Mouse (Mus musculus) liver, embryonic 11.5 days (tissue): ENCODE results near the gene Phf14. TPM values are rescaled to one million over a fixed set of nuclear protein-coding genes. Genes with fewer than 3 reads are reported as not detected.

Experiments used
- ATAC-seq: fragments of 200-750 bp; cut with Nextera tagmentation; replicated peaks from 2 replicates; pipeline ENCODE4 v1.8.0; 2017; ENCODE audit warnings: moderate number of reproducible peaks, mild to moderate bottlenecking, moderate TSS enrichment, moderate library complexity; ENCODE audit not compliant: low FRiP score
- DNase-seq: peaks from one replicate; pipeline ENCODE4 v3.0.0-alpha.2; 2017; ENCODE audit warnings: low spot score
- H3K27ac ChIP-seq: fragments of 300-500 bp; sonication (generic); 2 replicates; pipeline ENCODE4 v1.5.1; 2014; ENCODE audit warnings: mild to moderate bottlenecking, low read depth, low read length, control low read depth
- H3K27me3 ChIP-seq: fragments of 300-500 bp; sonication (generic); replicated peaks from 2 replicates; pipeline ENCODE4 v1.6.1; 2014; ENCODE audit warnings: low read length, mixed read lengths; ENCODE audit not compliant: control insufficient read depth, insufficient read depth
- H3K36me3 ChIP-seq: fragments of 300-500 bp; sonication (generic); 2 replicates; pipeline ENCODE4 v1.6.1; 2014; ENCODE audit warnings: mild to moderate bottlenecking, low read length, moderate library complexity, mixed read lengths; ENCODE audit not compliant: control insufficient read depth, insufficient read depth
- H3K4me1 ChIP-seq: fragments of 300-500 bp; sonication (generic); replicated peaks from 2 replicates; pipeline ENCODE4 v1.6.1; 2014; ENCODE audit warnings: low read length, mixed read lengths; ENCODE audit not compliant: control insufficient read depth, insufficient read depth
- H3K4me2 ChIP-seq: fragments of 300-500 bp; sonication (generic); 2 replicates; pipeline ENCODE4 v1.6.1; 2014; ENCODE audit warnings: mild to moderate bottlenecking, control low read depth, moderate library complexity
- H3K4me3 ChIP-seq: fragments of 300-500 bp; sonication (generic); 2 replicates; pipeline ENCODE4 v1.5.1; 2014; ENCODE audit warnings: low read depth, low read length, control low read depth
- H3K9ac ChIP-seq: fragments of 300-500 bp; sonication (generic); 2 replicates; pipeline ENCODE4 v1.6.1; 2014; ENCODE audit warnings: low read depth, low read length, control low read depth
- H3K9me3 ChIP-seq: fragments of 300-500 bp; sonication (generic); 2 replicates; pipeline ENCODE4 v1.6.1; 2016; ENCODE audit warnings: low read length, inconsistent platforms, mixed read lengths; ENCODE audit not compliant: control insufficient read depth
- WGBS: fragments of 180-500 bp; shearing (Covaris S2); extraction: QIAGEN DNeasy Blood & Tissue Kit; methylation state at CpG from one replicate; pipeline ENCODE4 v1.1.7; 2014; 5-methylcytosine and 5-hydroxymethylcytosine counted together
- polyA plus RNA-seq: library from polyadenylated mRNA; unstranded; fragments of >200 nt; fragmentation: Nextera tagmentation; extraction: Ambion mirVana; gene quantifications from 2 replicates; pipeline ENCODE4 v1.2.1, GENCODE M21; 2014

The Phf14 gene
- polyA plus RNA-seq, 1 experiment from 2014 or later = 46.5 TPM

GRCm38 (mm10) chr6:12026804-12027537, 119.4 kb downstream of the Phf14 start:
- 88% methylated on average over 2 of the region's 2 CpGs for WGBS
- no peak overlapping the region for H3K27ac ChIP-seq
- H3K27me3 ChIP-seq = no peaks in the 10 kb centered on the region
- ATAC-seq (no peak), DNase-seq (no peak)
- no peaks in the 10 kb centered on the region for H3K4me1 ChIP-seq
- no peak overlapping the region for H3K4me2 ChIP-seq
- H3K9ac ChIP-seq = no peak overlapping the region
- no peak overlapping the region for H3K4me3 ChIP-seq
- H3K9me3 ChIP-seq = no peaks in the 10 kb centered on the region
- no peaks in the 10 kb centered on the region for H3K36me3 ChIP-seq

GRCm38 (mm10) chr6:12034561-12034960, 127.0 kb downstream of the Phf14 start:
- Histone ChIP-seq H3K4me2 (no peak overlapping the region), H3K27ac (no peak overlapping the region), H3K27me3 (no peaks in the 10 kb centered on the region), H3K4me1 (no peaks in the 10 kb centered on the region), H3K9me3 (no peaks in the 10 kb centered on the region), H3K4me3 (no peak overlapping the region), H3K9ac (no peak overlapping the region), H3K36me3 (0 out of 2 replicates have a peak, but pooled peaks cover 3% of the 10 kb centered on the region)
- DNase-seq (no peak), ATAC-seq (no peak)
- 90% methylated on average over 4 of the region's 4 CpGs for WGBS

- Histone ChIP-seq H3K27me3 (no peaks in the 10 kb centered on the region), H3K9ac (no peak overlapping the region), H3K4me2 (no peak overlapping the region), H3K4me1 (no peaks in the 10 kb centered on the region), H3K9me3 (no peaks in the 10 kb centered on the region), H3K36me3 (0 out of 2 replicates have a peak, but pooled peaks cover 3% of the 10 kb centered on the region), H3K27ac (no peak overlapping the region), H3K4me3 (no peak overlapping the region)
- 72% methylated on average over 7 of the region's 7 CpGs for WGBS
- DNase-seq (no peak), ATAC-seq (no peak)
Observed at GRCm38 (mm10) chr6:12038268-12038667, 130.7 kb downstream of the Phf14 start.

- 78% methylated on average over 2 of the region's 2 CpGs for WGBS
- H3K9ac ChIP-seq = no peak overlapping the region
- H3K27ac ChIP-seq = no peak overlapping the region
- peaks cover 3% of the 10 kb centered on the region; the same call in 1 of the 2 replicates for H3K36me3 ChIP-seq
- H3K4me3 ChIP-seq = no peak overlapping the region
- H3K9me3 ChIP-seq = no peaks in the 10 kb centered on the region
- no peaks in the 10 kb centered on the region for H3K27me3 ChIP-seq
- H3K4me2 ChIP-seq = no peak overlapping the region
- H3K4me1 ChIP-seq = no peaks in the 10 kb centered on the region
- ATAC-seq = no peak
- no peak for DNase-seq
Observed at GRCm38 (mm10) chr6:12052884-12053283, 145.3 kb downstream of the Phf14 start.

GRCm38 (mm10) chr6:12054149-12054548, 146.5 kb downstream of the Phf14 start:
- Histone ChIP-seq H3K27ac (no peak overlapping the region), H3K4me2 (no peak overlapping the region), H3K27me3 (no peaks in the 10 kb centered on the region), H3K9me3 (no peaks in the 10 kb centered on the region), H3K4me3 (no peak overlapping the region), H3K9ac (no peak overlapping the region), H3K4me1 (no peaks in the 10 kb centered on the region), H3K36me3 (no peaks in the 10 kb centered on the region; the same call in 1 of the 2 replicates)
- DNase-seq (no peak), ATAC-seq (no peak)
- WGBS = 82% methylated on average over 3 of the region's 3 CpGs

- no peak overlapping the region for H3K4me3 ChIP-seq
- H3K9me3 ChIP-seq = no peaks in the 10 kb centered on the region
- DNase-seq (no peak), ATAC-seq (no peak)
- no peak overlapping the region for H3K4me2 ChIP-seq
- H3K36me3 ChIP-seq = no peaks in the 10 kb centered on the region; the same call in 1 of the 2 replicates
- no peaks in the 10 kb centered on the region for H3K4me1 ChIP-seq
- 85% methylated on average over 5 of the region's 5 CpGs for WGBS
- no peak overlapping the region for H3K9ac ChIP-seq
- no peak overlapping the region for H3K27ac ChIP-seq
- no peaks in the 10 kb centered on the region for H3K27me3 ChIP-seq
Observed at GRCm38 (mm10) chr6:12058717-12059116, 151.1 kb downstream of the Phf14 start.

- Histone ChIP-seq H3K27me3 (no peaks in the 10 kb centered on the region), H3K9ac (no peak overlapping the region), H3K27ac (no peak overlapping the region), H3K4me1 (no peaks in the 10 kb centered on the region), H3K9me3 (no peaks in the 10 kb centered on the region), H3K4me2 (no peak overlapping the region), H3K36me3 (no peaks in the 10 kb centered on the region; the same call in 1 of the 2 replicates), H3K4me3 (no peak overlapping the region)
- ATAC-seq (no peak; the same call in 1 of the 2 replicates), DNase-seq (no peak)
- WGBS = 77% methylated on average over 7 of the region's 7 CpGs
Observed at GRCm38 (mm10) chr6:12059971-12060370, 152.4 kb downstream of the Phf14 start.

- WGBS = 75% methylated on average over 9 of the region's 9 CpGs
- H3K27me3 ChIP-seq = no peaks in the 10 kb centered on the region
- 0 out of 2 replicates have a peak, but pooled peaks have one; percentile 39 for ATAC-seq
Observed at GRCm38 (mm10) chr6:12060452-12061140, 153.0 kb downstream of the Phf14 start.

More at GRCm38 (mm10) chr6:12060452-12061140, 153.0 kb downstream of the Phf14 start:
- Histone ChIP-seq H3K4me2 (no peak overlapping the region), H3K36me3 (no peaks in the 10 kb centered on the region; the same call in 1 of the 2 replicates), H3K4me1 (no peaks in the 10 kb centered on the region), H3K27ac (no peak overlapping the region), H3K9me3 (no peaks in the 10 kb centered on the region), H3K9ac (no peak overlapping the region), H3K4me3 (no peak overlapping the region)
- no peak for DNase-seq
